Mouse (Mus musculus): ENCODE data around the gene Slc50a1. TPM values are rescaled to one million over a fixed set of nuclear protein-coding genes. Genes with fewer than 3 reads are reported as not detected.
A peak's percentile ranks its signal among the peaks of the same experiment; 100 is the strongest.

The Slc50a1 gene
- total and polyA plus RNA-seq, 2 experiments from 2014 or later: 33.7 to 50.7 TPM

DNA sequence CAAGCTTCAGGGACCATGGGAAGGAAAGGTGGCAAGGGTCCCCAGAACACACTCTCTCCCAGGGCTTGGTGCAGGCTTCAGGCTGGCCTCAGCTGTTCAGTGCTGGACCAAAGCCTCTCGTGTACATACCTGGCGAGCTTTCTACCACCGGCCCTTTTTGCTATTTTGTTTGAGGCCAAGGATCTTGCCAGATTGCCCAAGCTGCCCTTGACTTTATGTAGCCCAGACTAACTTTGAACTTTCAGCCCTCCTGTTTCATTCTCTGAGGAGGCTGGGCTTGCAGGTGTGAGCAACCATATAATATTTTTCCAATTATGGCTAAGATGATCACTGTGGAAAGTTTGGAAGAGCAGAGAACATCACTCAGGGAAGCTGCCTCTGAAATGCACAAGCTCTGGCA, 13.9 kb upstream of the Slc50a1 start:
- H3K9ac ChIP-seq (replicated peaks; ENCODE audit: low read depth, low read length): no peak overlapping the region
- no peak overlapping the region for H3K4me2 ChIP-seq (ENCODE audit: low read depth, low read length)
- H3K9me3 ChIP-seq (replicated peaks; ENCODE audit: control insufficient read depth, low read length): no peaks in the 10 kb centered on the region
- peaks cover 13% of the 10 kb centered on the region for H3K4me1 ChIP-seq (ENCODE audit: control insufficient read depth, insufficient read depth)
- ATAC-seq (ENCODE audit: insufficient read depth, low read depth): no peak
- H3K27me3 ChIP-seq (ENCODE audit: control insufficient read depth, insufficient read depth, low read length): no peaks in the 10 kb centered on the region
- DNase-seq (ENCODE audit: low spot score): no peak
- H3K36me3 ChIP-seq (replicated peaks; ENCODE audit: control insufficient read depth, insufficient read depth, low read length): no peaks in the 10 kb centered on the region
- no peak overlapping the region for H3K27ac ChIP-seq (ENCODE audit: low read depth)
- TF ChIP-seq EP300 (IDR thresholded peaks at IDR 0.05; ENCODE audit: low read depth): no peak
- TF ChIP-seq CTCF (IDR thresholded peaks at IDR 0.05; ENCODE audit: low read depth): no peak
- H3K4me3 ChIP-seq (ENCODE audit: low read depth, low read length): no peak overlapping the region
- WGBS: 80% methylated on average over 3 of the region's 3 CpGs

DNA sequence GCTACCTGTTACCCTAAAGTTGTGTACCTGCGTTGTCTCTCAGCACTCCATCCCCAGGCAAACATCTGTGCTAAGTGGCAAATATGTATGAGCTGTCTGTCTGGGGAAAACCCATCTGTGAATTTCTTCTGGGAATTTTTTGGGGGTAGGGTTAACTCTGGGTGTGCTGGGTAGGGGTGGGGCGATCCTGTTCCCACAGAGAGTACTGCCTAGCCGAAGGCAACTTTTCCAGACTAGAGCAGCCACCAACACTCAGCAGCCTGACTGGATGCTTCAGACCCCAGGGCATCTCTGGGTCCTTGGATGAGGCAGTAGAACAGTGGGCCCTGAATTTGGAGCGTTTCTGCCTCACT, 11.9 kb upstream of the Slc50a1 start:
- Histone ChIP-seq H3K36me3 (replicated peaks; ENCODE audit: control insufficient read depth, insufficient read depth, low read length) (no peaks in the 10 kb centered on the region), H3K4me3 (ENCODE audit: low read depth, low read length) (no peak overlapping the region), H3K27me3 (ENCODE audit: control insufficient read depth, insufficient read depth, low read length) (no peaks in the 10 kb centered on the region), H3K4me2 (ENCODE audit: low read depth, low read length) (no peak overlapping the region), H3K4me1 (ENCODE audit: control insufficient read depth, insufficient read depth) (peaks cover 19% of the 10 kb centered on the region), H3K27ac (ENCODE audit: low read depth) (no peak overlapping the region), H3K9me3 (replicated peaks; ENCODE audit: control insufficient read depth, low read length) (no peaks in the 10 kb centered on the region), H3K9ac (replicated peaks; ENCODE audit: low read depth, low read length) (no peak overlapping the region)
- WGBS: 14% methylated on average over 4 of the region's 4 CpGs
- no peak for DNase-seq (ENCODE audit: low spot score)
- TF ChIP-seq EP300 (IDR thresholded peaks at IDR 0.05; ENCODE audit: low read depth) (no peak), CTCF (IDR thresholded peaks at IDR 0.05; ENCODE audit: low read depth) (no peak)
- ATAC-seq (ENCODE audit: insufficient read depth, low read depth): no peak

DNA sequence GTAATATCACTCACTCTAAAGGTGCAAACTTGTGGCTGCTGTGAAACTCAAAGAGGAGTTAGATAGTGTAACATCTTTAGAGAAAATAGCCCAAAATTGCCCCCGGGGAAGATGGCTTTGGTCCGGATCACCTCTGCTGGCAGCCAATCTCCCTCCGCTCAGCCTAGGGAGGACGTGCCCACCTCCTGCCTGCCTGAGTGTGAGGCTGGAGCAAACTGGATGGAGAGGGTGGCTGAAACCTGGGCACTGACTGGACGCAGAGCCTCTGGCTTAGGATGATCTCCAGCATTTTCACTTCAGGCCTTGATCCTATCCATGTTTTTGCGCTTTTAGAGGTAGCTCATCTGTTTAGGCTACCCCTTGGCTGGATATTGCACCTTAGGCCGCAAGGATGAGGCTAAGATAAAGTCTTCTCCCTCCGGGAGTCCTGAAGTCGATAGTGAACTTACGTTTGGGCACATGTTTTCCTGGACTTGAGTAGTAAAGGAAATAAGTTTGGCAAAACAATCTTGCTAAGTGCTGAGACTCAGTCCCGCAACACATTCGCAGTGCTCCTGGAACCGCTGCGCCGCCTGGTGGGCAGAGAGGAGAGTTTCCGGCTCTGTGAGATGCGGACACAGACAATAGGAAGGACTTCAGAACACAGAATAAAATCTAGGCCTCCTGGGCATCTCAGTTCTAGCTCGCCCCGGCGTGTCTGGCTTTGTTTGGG, 11.4 kb upstream of the Slc50a1 start:
- no peaks in the 10 kb centered on the region for H3K9me3 ChIP-seq (replicated peaks; ENCODE audit: control insufficient read depth, low read length)
- H3K27me3 ChIP-seq (ENCODE audit: control insufficient read depth, insufficient read depth, low read length): no peaks in the 10 kb centered on the region
- peak overlapping the region; percentile 78 for H3K4me3 ChIP-seq (ENCODE audit: low read depth, low read length)
- H3K4me1 ChIP-seq (ENCODE audit: control insufficient read depth, insufficient read depth): peaks cover 23% of the 10 kb centered on the region
- DNase-seq (ENCODE audit: low spot score): peak; percentile 73
- peak overlapping the region; percentile 92 for H3K4me2 ChIP-seq (ENCODE audit: low read depth, low read length)
- ATAC-seq (ENCODE audit: insufficient read depth, low read depth): no peak
- H3K36me3 ChIP-seq (replicated peaks; ENCODE audit: control insufficient read depth, insufficient read depth, low read length): no peaks in the 10 kb centered on the region
- WGBS: 13% methylated on average over 20 of the region's 20 CpGs
- peak overlapping the region; percentile 33 for H3K27ac ChIP-seq (ENCODE audit: low read depth)
- H3K9ac ChIP-seq (replicated peaks; ENCODE audit: low read depth, low read length): no peak overlapping the region
- TF ChIP-seq CTCF (IDR thresholded peaks at IDR 0.05; ENCODE audit: low read depth) (peak; percentile 93), EP300 (IDR thresholded peaks at IDR 0.05; ENCODE audit: low read depth) (no peak)

DNA sequence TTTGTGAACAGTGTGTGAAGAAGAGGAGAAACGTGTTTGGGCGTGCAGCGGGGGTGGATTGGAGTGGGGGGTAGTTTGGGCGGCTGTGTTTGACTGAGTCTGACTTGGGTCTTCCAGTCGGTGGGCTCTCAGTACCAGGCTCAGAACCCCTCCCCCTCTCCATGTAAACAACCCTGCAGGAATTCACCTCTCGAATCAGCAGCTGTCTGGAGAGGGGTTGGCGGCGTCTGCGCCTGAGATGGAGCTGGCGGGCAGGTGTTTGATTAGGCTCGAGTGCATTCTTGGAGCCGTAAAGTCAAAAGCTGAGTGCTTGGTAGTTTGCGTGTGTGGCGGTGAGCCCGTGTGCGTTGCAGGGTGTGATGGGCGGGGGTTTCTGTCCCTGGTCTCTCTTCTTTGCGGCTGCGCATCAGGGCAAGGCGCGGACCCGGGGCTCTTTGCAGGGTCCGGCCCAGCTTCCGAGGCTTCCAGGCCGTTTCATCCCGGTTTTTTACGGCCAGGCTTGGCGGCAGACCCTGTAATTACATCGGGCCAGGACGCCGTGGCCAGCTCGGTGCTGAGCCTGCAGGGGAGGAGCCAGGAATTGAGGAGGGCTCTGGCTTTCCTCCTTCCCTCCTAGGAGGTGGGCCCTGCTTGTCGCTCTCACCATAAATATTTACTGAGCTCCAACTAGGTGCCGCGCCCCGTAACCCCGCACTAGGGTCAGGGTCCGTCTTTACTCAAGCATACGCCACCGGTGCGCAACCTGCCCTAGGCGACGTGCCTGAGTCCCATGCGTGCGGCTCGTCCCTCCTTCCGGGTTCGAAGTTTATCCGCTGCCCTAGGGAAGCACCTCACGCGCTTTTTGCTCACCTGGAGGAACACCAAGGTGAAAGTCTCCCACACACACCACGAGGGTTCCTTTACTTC, 10.5 kb upstream of the Slc50a1 start, which contains the start of gene Efna1:
TSS of gene Efna1 (minus strand) at position 537 of the 906 bp plus-strand sequence.
- DNase-seq (ENCODE audit: low spot score): peak; percentile 29
- Histone ChIP-seq H3K27me3 (ENCODE audit: control insufficient read depth, insufficient read depth, low read length) (no peaks in the 10 kb centered on the region), H3K4me1 (ENCODE audit: control insufficient read depth, insufficient read depth) (peaks cover 23% of the 10 kb centered on the region), H3K36me3 (replicated peaks; ENCODE audit: control insufficient read depth, insufficient read depth, low read length) (peaks cover 3% of the 10 kb centered on the region), H3K9me3 (replicated peaks; ENCODE audit: control insufficient read depth, low read length) (no peaks in the 10 kb centered on the region), H3K27ac (ENCODE audit: low read depth) (peak within 1 kb of the TSS; percentile 94), H3K4me2 (ENCODE audit: low read depth, low read length) (peak within 1 kb of the TSS; percentile 92), H3K9ac (replicated peaks; ENCODE audit: low read depth, low read length) (peak within 1 kb of the TSS; percentile 87), H3K4me3 (ENCODE audit: low read depth, low read length) (peak within 1 kb of the TSS; percentile 78)
- no peak for ATAC-seq (ENCODE audit: insufficient read depth, low read depth)
- WGBS: under 1% methylated on average over 52 of the region's 52 CpGs
- TF ChIP-seq EP300 (IDR thresholded peaks at IDR 0.05; ENCODE audit: low read depth): no peak

DNA sequence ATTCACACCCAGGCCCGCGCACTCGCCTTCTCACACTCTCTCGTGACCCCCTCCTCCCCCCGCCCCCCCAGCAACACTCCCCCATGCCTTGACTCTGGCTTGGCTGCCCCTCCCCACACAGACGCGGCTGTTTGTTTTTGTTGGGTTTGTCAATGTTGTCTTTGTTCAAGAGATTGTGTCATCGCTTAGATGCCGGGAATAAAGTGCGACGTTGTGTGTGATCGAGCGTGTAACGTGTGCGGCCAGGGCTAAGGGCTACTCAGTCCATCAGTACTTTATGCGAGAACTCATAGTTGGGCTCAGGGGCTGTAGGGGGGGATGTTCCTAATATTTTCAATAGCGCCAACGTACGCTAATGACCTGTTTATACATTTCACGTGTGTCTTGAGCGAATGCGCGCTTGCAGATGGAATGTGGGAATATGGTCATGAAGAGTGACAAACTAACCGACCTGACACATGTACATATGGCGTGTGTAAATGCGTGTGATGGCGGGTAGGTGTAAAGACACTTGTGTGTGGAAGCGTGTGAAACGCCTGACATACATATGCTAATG, 9.8 kb upstream of the Slc50a1 start:
- peak; percentile 44 for DNase-seq (ENCODE audit: low spot score)
- H3K9ac ChIP-seq (replicated peaks; ENCODE audit: low read depth, low read length): peak overlapping the region; percentile 87
- no peak for TF ChIP-seq EP300 (IDR thresholded peaks at IDR 0.05; ENCODE audit: low read depth)
- TF ChIP-seq CTCF (IDR thresholded peaks at IDR 0.05; ENCODE audit: low read depth): no peak
- peak overlapping the region; percentile 92 for H3K4me2 ChIP-seq (ENCODE audit: low read depth, low read length)
- no peak for ATAC-seq (ENCODE audit: insufficient read depth, low read depth)
- no peaks in the 10 kb centered on the region for H3K27me3 ChIP-seq (ENCODE audit: control insufficient read depth, insufficient read depth, low read length)
- peaks cover 23% of the 10 kb centered on the region for H3K4me1 ChIP-seq (ENCODE audit: control insufficient read depth, insufficient read depth)
- no peaks in the 10 kb centered on the region for H3K9me3 ChIP-seq (replicated peaks; ENCODE audit: control insufficient read depth, low read length)
- WGBS: under 1% methylated on average over 29 of the region's 29 CpGs
- H3K36me3 ChIP-seq (replicated peaks; ENCODE audit: control insufficient read depth, insufficient read depth, low read length): peaks cover 11% of the 10 kb centered on the region
- peak overlapping the region; percentile 78 for H3K4me3 ChIP-seq (ENCODE audit: low read depth, low read length)
- H3K27ac ChIP-seq (ENCODE audit: low read depth): peak overlapping the region; percentile 94

Data from heart, postnatal 0 days (tissue).